Mouse (Mus musculus): ENCODE measurements around the gene Wasf1. TPM values are rescaled to one million over a fixed set of nuclear protein-coding genes. Genes with fewer than 3 reads are reported as not detected.

The Wasf1 gene
- total RNA-seq (2023), result not detected

DNA sequence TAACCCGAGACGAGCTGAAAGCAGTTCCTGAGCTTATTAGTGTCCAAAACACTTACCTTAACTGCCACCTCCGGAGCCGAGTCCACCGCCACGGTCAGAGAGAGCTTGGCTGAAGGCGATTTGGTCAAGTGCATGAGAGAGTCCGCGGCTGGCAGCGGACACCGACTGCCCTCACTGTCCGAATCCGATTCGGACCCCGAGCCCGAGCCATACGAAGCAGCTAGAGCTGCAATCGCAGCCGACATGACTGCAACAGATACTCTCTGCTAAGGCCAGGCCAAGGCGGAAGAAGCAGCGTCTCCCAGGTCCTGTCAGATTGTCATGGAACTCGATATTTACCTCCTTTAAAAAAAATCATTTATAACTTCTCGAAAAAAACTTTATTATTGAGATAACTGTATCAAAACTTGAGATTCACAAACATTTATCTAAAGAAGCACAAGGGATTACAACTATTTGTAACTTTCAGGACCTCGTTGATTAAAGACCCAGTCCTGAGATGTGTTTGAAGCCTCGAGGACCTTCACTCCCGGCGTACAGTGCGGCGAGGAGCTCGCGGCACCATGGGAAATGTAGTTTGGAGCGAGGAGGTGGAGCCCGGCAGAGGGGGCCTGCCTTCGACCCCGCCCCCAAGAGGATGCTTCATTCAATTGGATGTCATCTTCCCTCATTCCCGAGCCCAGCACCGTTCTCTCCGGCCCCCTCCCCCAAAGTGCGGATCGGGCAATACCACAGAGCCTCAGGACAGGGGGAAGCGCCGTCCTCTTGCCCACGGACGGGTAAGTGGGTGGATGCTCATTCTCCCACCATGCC is at the start of gene Wasf1, which contains the start of gene Cdc40:
Gene Wasf1, plus strand, starts transcription at position 645 of the 813 bp plus-strand sequence.
Gene Cdc40, minus strand, starts transcription at position 481 of the 813 bp plus-strand sequence.

Other genes starting within 250 kb of the Wasf1 start
- not detected for gene Mettl24, start 200.2 kb upstream of the Wasf1 start, total RNA-seq (2023)
- gene Cdc40, start 164 bp upstream of the Wasf1 start, total RNA-seq (2023), result 52.3 TPM
- not detected for gene Gpr6, start 188.8 kb downstream of the Wasf1 start, total RNA-seq (2023)

Data from CD8-positive naive resting alpha-beta T cell, adult 57 days (primary cell).